Mouse (Mus musculus): Measurements from ENCODE around the gene Ccdc114.

Gene Ccdc114

GRCm38 (mm10) chr7:45986893-45987292, 63.0 kb downstream of the Ccdc114 start:
- DNase-seq, result no peak

- no peak for DNase-seq
Observed at GRCm38 (mm10) chr7:45988344-45988743, 64.5 kb downstream of the Ccdc114 start.

GRCm38 (mm10) chr7:45992470-45992869, 68.6 kb downstream of the Ccdc114 start:
- no peak for DNase-seq

Data from liver (tissue).